Mouse (Mus musculus) liver, adult 2 months (tissue): ENCODE results near the gene Zmynd8. TPM values are rescaled to one million over a fixed set of nuclear protein-coding genes. Genes with fewer than 3 reads are reported as not detected.
A peak's percentile ranks its signal among the peaks of the same experiment; 100 is the strongest.

Experiments used
- DNase-seq: peaks from one replicate; pipeline ENCODE4 v3.0.0-alpha.2; 2011; ENCODE audit warnings: low read depth, low spot score; ENCODE audit errors: extremely low read depth
- H3K27ac ChIP-seq: fragments of 200-500 bp; replicated peaks from 2 replicates; pipeline ENCODE4 v1.5.1; 2012; ENCODE audit warnings: low read depth, mild to moderate bottlenecking, control low read depth, inconsistent platforms, low read length; ENCODE audit not compliant: insufficient read depth
- H3K27me3 ChIP-seq: fragments of 200-500 bp; 2 replicates; pipeline ENCODE4 v1.6.1; 2012; ENCODE audit warnings: mild to moderate bottlenecking, moderate library complexity, low read length, inconsistent platforms; ENCODE audit not compliant: control insufficient read depth, insufficient read depth
- H3K36me3 ChIP-seq: fragments of 200-500 bp; 2 replicates; pipeline ENCODE4 v1.6.1; 2012; ENCODE audit warnings: low read length, inconsistent platforms; ENCODE audit not compliant: control insufficient read depth, insufficient read depth
- H3K4me1 ChIP-seq: fragments of 200-500 bp; 2 replicates; pipeline ENCODE4 v1.6.1; 2011; ENCODE audit warnings: low read length; ENCODE audit not compliant: control insufficient read depth, insufficient read depth
- H3K4me3 ChIP-seq: fragments of 200-500 bp; 2 replicates; pipeline ENCODE4 v1.5.1; 2011; ENCODE audit warnings: low read depth, mild to moderate bottlenecking, control low read depth, low read length, moderate library complexity; ENCODE audit not compliant: insufficient read depth
- H3K79me2 ChIP-seq: fragments of 200-500 bp; 2 replicates; pipeline ENCODE4 v1.6.1; 2012; ENCODE audit warnings: inconsistent platforms, mild to moderate bottlenecking, low read length, moderate library complexity; ENCODE audit not compliant: control insufficient read depth, insufficient read depth
- H3K9ac ChIP-seq: fragments of 200-500 bp; 2 replicates; pipeline ENCODE4 v1.6.1; 2012; ENCODE audit warnings: low read depth, mild to moderate bottlenecking, control low read depth, inconsistent platforms, low read length
- CTCF ChIP-seq: fragments of 200-500 bp; IDR thresholded peaks from 2 replicates; pipeline ENCODE4 v1.5.1; 2011; ENCODE audit warnings: low read depth, low read length, control low read depth
- POLR2A ChIP-seq: fragments of 200-500 bp; IDR thresholded peaks from 2 replicates; pipeline ENCODE4 v1.6.1; 2011; ENCODE audit warnings: low read length, control low read depth; ENCODE audit not compliant: insufficient read depth; ENCODE audit errors: extremely low read depth
- WGBS: fragments of 180-500 bp; shearing (Covaris S2); methylation state at CpG from one replicate; pipeline ENCODE4 v1.1.7; 2018; 5-methylcytosine and 5-hydroxymethylcytosine counted together
- polyA plus RNA-seq: library from polyadenylated mRNA; depleted of rRNA; stranded (reverse); fragments of >200 nt; gene quantifications from 2 replicates; pipeline ENCODE4 v1.2.3, GENCODE M21; 2012
- total RNA-seq: library from RNA; depleted of rRNA; stranded (reverse); fragments of >200 nt; gene quantifications from 2 replicates; pipeline ENCODE4 v1.2.3, GENCODE M21; 2014

Gene Zmynd8
- total and polyA plus RNA-seq, 2 experiments: 7.8 to 10.0 TPM

DNA sequence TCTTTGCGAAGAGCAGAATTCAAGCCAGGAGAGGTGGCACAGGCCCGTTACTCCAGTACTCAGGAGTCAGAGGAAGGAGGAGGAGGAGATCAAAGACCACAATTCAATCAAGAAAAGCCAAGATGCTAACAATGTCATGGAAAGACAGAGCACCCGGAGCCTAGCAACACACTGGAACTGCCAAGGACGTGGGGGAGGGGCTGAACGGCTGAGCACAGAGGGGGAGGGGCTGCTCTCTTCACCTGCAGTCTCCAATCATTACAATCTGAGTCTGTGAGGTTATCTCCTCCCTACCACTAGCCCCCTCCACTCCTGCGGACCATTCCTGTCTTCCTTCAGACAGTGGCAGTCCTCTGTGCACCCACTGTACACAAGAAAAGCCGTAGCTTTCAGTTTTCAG is 107.8 kb downstream of the Zmynd8 start:
- no peak overlapping the region for H3K9ac ChIP-seq
- TF ChIP-seq POLR2A (no peak), CTCF (no peak)
- WGBS: 83% methylated on average over 7 of the region's 7 CpGs
- no peaks in the 10 kb centered on the region for H3K27me3 ChIP-seq
- H3K4me1 ChIP-seq: no peaks in the 10 kb centered on the region
- no peak overlapping the region for H3K4me3 ChIP-seq
- peaks cover 28% of the 10 kb centered on the region for H3K36me3 ChIP-seq
- no peak overlapping the region for H3K27ac ChIP-seq
- H3K79me2 ChIP-seq: no peaks in the 10 kb centered on the region
- no peak for DNase-seq

DNA sequence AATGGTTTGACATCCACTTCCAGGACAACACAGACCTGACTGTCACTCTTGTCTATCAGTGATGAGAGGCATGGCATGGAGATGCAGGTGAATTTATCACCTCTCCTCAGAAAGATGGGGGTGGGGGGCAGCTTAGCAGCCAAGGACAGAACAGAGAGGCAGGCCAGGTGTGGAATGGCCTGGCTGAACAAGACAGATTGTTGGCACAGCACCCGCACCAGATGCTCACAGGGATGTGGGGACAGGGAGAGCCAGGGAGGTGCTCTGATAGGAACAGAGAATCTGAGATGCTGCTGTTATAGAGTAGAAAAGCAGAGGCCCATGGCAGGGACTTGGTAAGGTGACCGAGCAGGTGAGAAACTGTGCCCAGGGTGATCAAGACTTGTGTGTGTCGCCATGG is 109.1 kb downstream of the Zmynd8 start:
- peaks cover 27% of the 10 kb centered on the region for H3K36me3 ChIP-seq
- DNase-seq: no peak
- no peak overlapping the region for H3K9ac ChIP-seq
- no peaks in the 10 kb centered on the region for H3K79me2 ChIP-seq
- no peaks in the 10 kb centered on the region for H3K27me3 ChIP-seq
- no peaks in the 10 kb centered on the region for H3K4me1 ChIP-seq
- no peak overlapping the region for H3K27ac ChIP-seq
- no peak overlapping the region for H3K4me3 ChIP-seq
- WGBS: 99% methylated on average over 3 of the region's 3 CpGs
- TF ChIP-seq POLR2A: no peak
- no peak for TF ChIP-seq CTCF

DNA sequence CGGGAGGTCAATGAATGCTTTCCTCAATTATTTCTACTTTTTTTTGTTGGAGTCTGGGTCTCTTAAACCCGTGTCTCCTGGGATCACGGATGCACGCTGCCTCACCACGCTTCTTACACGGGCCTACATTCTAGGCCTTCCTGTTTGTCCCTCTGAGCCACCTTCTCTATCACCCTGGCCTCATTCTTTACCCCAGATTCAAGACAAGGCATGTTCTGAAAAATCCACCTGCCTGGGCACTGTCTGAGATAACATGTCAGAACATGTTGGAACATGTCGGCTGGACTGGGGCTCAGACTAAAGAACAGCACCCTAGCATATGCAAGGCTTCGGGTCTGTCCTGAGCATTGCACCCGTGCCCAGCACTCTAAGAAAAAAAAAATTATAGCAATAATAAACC is 110.0 kb downstream of the Zmynd8 start:
- H3K27me3 ChIP-seq: no peaks in the 10 kb centered on the region
- TF ChIP-seq CTCF (no peak), POLR2A (no peak)

GRCm38 (mm10) chr2:165788005-165788404 is 110.8 kb downstream of the Zmynd8 start:
- Histone ChIP-seq H3K9ac (no peak overlapping the region), H3K36me3 (peaks cover 20% of the 10 kb centered on the region)
- peak; percentile 31 for DNase-seq

More for the DNA sequence above, 110.0 kb downstream of the Zmynd8 start:
- H3K36me3 ChIP-seq: peaks cover 23% of the 10 kb centered on the region
- DNase-seq: no peak
- no peaks in the 10 kb centered on the region for H3K4me1 ChIP-seq
- no peak overlapping the region for H3K9ac ChIP-seq
- no peaks in the 10 kb centered on the region for H3K79me2 ChIP-seq
- H3K27ac ChIP-seq: no peak overlapping the region
- H3K4me3 ChIP-seq: no peak overlapping the region
- 96% methylated on average over 9 of the region's 9 CpGs for WGBS

GRCm38 (mm10) chr2:165786467-165786866 is 112.3 kb downstream of the Zmynd8 start:
- no peak overlapping the region for H3K27ac ChIP-seq
- 78% methylated on average over 1 of the region's 1 CpGs for WGBS
- DNase-seq: no peak
- H3K27me3 ChIP-seq: no peaks in the 10 kb centered on the region
- H3K4me3 ChIP-seq: no peak overlapping the region
- peaks cover 18% of the 10 kb centered on the region for H3K36me3 ChIP-seq
- H3K79me2 ChIP-seq: no peaks in the 10 kb centered on the region
- no peak overlapping the region for H3K9ac ChIP-seq
- no peaks in the 10 kb centered on the region for H3K4me1 ChIP-seq
- TF ChIP-seq CTCF (no peak), POLR2A (no peak)

More at GRCm38 (mm10) chr2:165788005-165788404, 110.8 kb downstream of the Zmynd8 start:
- no peak overlapping the region for H3K4me3 ChIP-seq
- TF ChIP-seq CTCF (no peak), POLR2A (no peak)
- no peaks in the 10 kb centered on the region for H3K4me1 ChIP-seq
- 32% methylated on average over 11 of the region's 11 CpGs for WGBS
- H3K79me2 ChIP-seq: no peaks in the 10 kb centered on the region
- no peak overlapping the region for H3K27ac ChIP-seq
- H3K27me3 ChIP-seq: no peaks in the 10 kb centered on the region

- Histone ChIP-seq H3K79me2 (no peaks in the 10 kb centered on the region), H3K9ac (no peak overlapping the region), H3K27me3 (no peaks in the 10 kb centered on the region), H3K36me3 (peaks cover 13% of the 10 kb centered on the region), H3K4me1 (no peaks in the 10 kb centered on the region), H3K27ac (no peak overlapping the region), H3K4me3 (no peak overlapping the region)
- DNase-seq: no peak
- TF ChIP-seq CTCF (no peak), POLR2A (no peak)
- WGBS: 91% methylated on average over 20 of the region's 20 CpGs
These were observed 113.3 kb downstream of the Zmynd8 start for GRCm38 (mm10) chr2:165785312-165786036.
